Comparison of ENCODE assay signal across 8 mouse cellular contexts in the genomic region with DNA sequence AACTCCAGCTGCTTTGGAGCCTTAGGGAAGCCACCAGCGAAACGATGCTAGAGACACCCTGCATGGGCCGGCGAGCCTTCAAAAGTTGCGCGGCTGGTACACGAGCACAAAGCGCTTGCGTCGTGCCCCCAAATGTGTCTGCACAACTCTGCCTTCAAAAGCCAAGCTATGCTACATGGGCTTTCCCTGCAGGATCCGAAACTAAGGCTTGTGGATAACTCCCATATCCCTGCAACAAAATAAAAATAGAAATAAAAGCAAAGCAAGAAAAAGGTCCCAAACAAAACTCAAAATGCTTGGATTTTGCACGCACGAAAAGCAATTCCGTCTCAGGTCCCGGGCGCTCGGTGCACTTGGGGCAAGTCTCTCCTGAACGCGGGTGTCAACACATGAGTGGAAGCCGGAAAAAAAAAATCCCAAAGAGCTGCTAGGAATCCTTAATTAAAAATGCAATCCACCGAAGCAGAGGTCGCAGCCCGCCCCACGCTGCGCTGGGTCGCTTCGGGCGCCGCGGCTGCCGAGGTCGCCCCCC. TPM values are rescaled to one million over a fixed set of nuclear protein-coding genes. Genes with fewer than 3 reads are reported as not detected.
DNase-seq lines count a peak whose midpoint lies in the region; ATAC-seq lines count a peak whose summit lies in the region.

No protein-coding gene starts in this region.

- no peaks in the 10 kb centered on the region for H3K36me3 ChIP-seq in lung, embryonic 15.5 days
- no peaks in the 10 kb centered on the region for H3K36me3 ChIP-seq in embryonic facial prominence, embryonic 10.5 days (replicated peaks)
- no peaks in the 10 kb centered on the region for H3K36me3 ChIP-seq in intestine, embryonic 15.5 days
- no peaks in the 10 kb centered on the region for H3K36me3 ChIP-seq in neural tube, embryonic 15.5 days

- H3K27me3 ChIP-seq in lung, embryonic 15.5 days: no peaks in the 10 kb centered on the region
- H3K27me3 ChIP-seq in embryonic facial prominence, embryonic 10.5 days (replicated peaks; ENCODE audit: low read depth, poor library complexity, severe bottlenecking): peaks cover 25% of the 10 kb centered on the region
- H3K27me3 ChIP-seq in intestine, embryonic 15.5 days (replicated peaks): no peaks in the 10 kb centered on the region
- H3K27me3 ChIP-seq in neural tube, embryonic 15.5 days (replicated peaks): peaks cover 22% of the 10 kb centered on the region

- peak overlapping the region; percentile 98 for H3K9ac ChIP-seq in lung, embryonic 15.5 days
- peak overlapping the region; percentile 97 for H3K9ac ChIP-seq in intestine, embryonic 15.5 days
- H3K9ac ChIP-seq in neural tube, embryonic 15.5 days (replicated peaks): peak overlapping the region; percentile 66

- H3K4me1 ChIP-seq in lung, embryonic 15.5 days: peaks cover 39% of the 10 kb centered on the region
- H3K4me1 ChIP-seq in embryonic facial prominence, embryonic 10.5 days: peaks cover 91% of the 10 kb centered on the region
- peaks cover 43% of the 10 kb centered on the region for H3K4me1 ChIP-seq in intestine, embryonic 15.5 days (replicated peaks)
- H3K4me1 ChIP-seq in neural tube, embryonic 15.5 days: peaks cover 66% of the 10 kb centered on the region

- no peak for ATAC-seq in lung, embryonic 15.5 days (ENCODE audit: borderline replicate concordance, extremely low read depth, low FRiP score, low TSS enrichment)
- no peak for ATAC-seq in intestine, embryonic 15.5 days
- ATAC-seq in neural tube, embryonic 15.5 days (ENCODE audit: low FRiP score): no peak
- no peak for ATAC-seq in inflammation-experienced regulatory T-cells, adult 6 months

- DNase-seq in lung, postnatal 10 days: no peak
- DNase-seq in embryonic facial prominence, embryonic 10.5 days (ENCODE audit: low spot score): no peak
- no peak for DNase-seq in frontal cortex, postnatal 14 days (ENCODE audit: low spot score in 2 of 2)
- DNase-seq in urinary bladder, adult 2 months (ENCODE audit: low spot score): no peak

- H3K9me3 ChIP-seq in lung, embryonic 15.5 days: no peaks in the 10 kb centered on the region
- no peaks in the 10 kb centered on the region for H3K9me3 ChIP-seq in embryonic facial prominence, embryonic 10.5 days
- no peaks in the 10 kb centered on the region for H3K9me3 ChIP-seq in intestine, embryonic 15.5 days
- H3K9me3 ChIP-seq in neural tube, embryonic 15.5 days (replicated peaks): no peaks in the 10 kb centered on the region

- H3K4me3 ChIP-seq in lung, embryonic 15.5 days: peak overlapping the region; percentile 88
- H3K4me3 ChIP-seq in embryonic facial prominence, embryonic 10.5 days: peak overlapping the region; percentile 91
- H3K4me3 ChIP-seq in intestine, embryonic 15.5 days (replicated peaks): peak overlapping the region; percentile 91
- peak overlapping the region; percentile 57 for H3K4me3 ChIP-seq in neural tube, embryonic 15.5 days (replicated peaks)

- peak overlapping the region; percentile 94 for H3K4me2 ChIP-seq in lung, embryonic 15.5 days
- peak overlapping the region; percentile 92 for H3K4me2 ChIP-seq in intestine, embryonic 15.5 days (replicated peaks)
- H3K4me2 ChIP-seq in neural tube, embryonic 15.5 days: peak overlapping the region; percentile 90

- 0% methylated on average over 26 of the region's 32 CpGs for WGBS in lung, embryonic 15.5 days
- under 1% methylated on average over 32 of the region's 32 CpGs for WGBS in embryonic facial prominence, embryonic 10.5 days
- WGBS in intestine, embryonic 15.5 days: under 1% methylated on average over 31 of the region's 32 CpGs
- WGBS in neural tube, embryonic 15.5 days: under 1% methylated on average over 32 of the region's 32 CpGs

- H3K27ac ChIP-seq in lung, embryonic 15.5 days: peak overlapping the region; percentile 99
- H3K27ac ChIP-seq in embryonic facial prominence, embryonic 10.5 days (replicated peaks): peak overlapping the region; percentile 97
- peak overlapping the region; percentile 93 for H3K27ac ChIP-seq in intestine, embryonic 15.5 days
- H3K27ac ChIP-seq in neural tube, embryonic 15.5 days (replicated peaks): peak overlapping the region; percentile 78

RNA-seq across cellular contexts. Expression of a gene that starts 0.5 kb away (rescaled TPM):
- 13.2 and 14.1 TPM in 2 replicates for polyA plus RNA-seq in lung, embryonic 15.5 days (2015; fragmentation: Nextera tagmentation; extraction: Ambion mirVana)
- 7.2 and 7.3 TPM in 2 replicates for polyA plus RNA-seq in embryonic facial prominence, embryonic 10.5 days (2016; fragmentation: Nextera tagmentation; extraction: Ambion mirVana)
- polyA plus RNA-seq in intestine, embryonic 15.5 days (2015; fragmentation: Nextera tagmentation; extraction: Ambion mirVana): 11.9 and 13.0 TPM in 2 replicates
- 1.8 and 3.0 TPM in 2 replicates for polyA plus RNA-seq in neural tube, embryonic 15.5 days (2015; fragmentation: Nextera tagmentation; extraction: Ambion mirVana)
- 20.6 and 21.8 TPM in 2 replicates for polyA plus RNA-seq in urinary bladder, adult 2 months (2012; rRNA removed)
- polyA plus RNA-seq in inflammation-experienced regulatory T-cells, adult 6 months (2017; shearing (Covaris generic)): not detected
